Mouse (Mus musculus) myocyte (in vitro differentiated cells): ENCODE data around the gene Styx.

Source experiments
- CEBPB ChIP-seq: IDR thresholded peaks from 2 replicates; pipeline ENCODE4 v1.6.1; 2011; ENCODE audit warnings: mild to moderate bottlenecking, moderate library complexity; ENCODE audit not compliant: poor library complexity, insufficient read depth, severe bottlenecking
- E2F4 ChIP-seq: IDR thresholded peaks from one replicate; pipeline ENCODE4 v1.6.1; 2011; ENCODE audit warnings: mild to moderate bottlenecking, control low read depth, moderate library complexity; ENCODE audit not compliant: insufficient read depth
- MAX ChIP-seq: IDR thresholded peaks from one replicate; pipeline ENCODE4 v1.6.1; 2011; ENCODE audit warnings: low read depth, mild to moderate bottlenecking, control low read depth
- MYOD1 ChIP-seq, 3 experiments: IDR thresholded peaks; one replicate each; pipeline ENCODE4 v1.6.1; 2011; ENCODE audit warnings: control low read depth in 2 of 3, low read depth in 2 of 3, mild to moderate bottlenecking in 2 of 3, moderate library complexity in 1 of 3; ENCODE audit not compliant: insufficient read length in 2 of 3, control insufficient read depth in 1 of 3
- MYOG ChIP-seq, 3 experiments: IDR thresholded peaks; one replicate each; pipeline ENCODE4 v1.6.1; 2011; ENCODE audit warnings: control low read depth in 2 of 3, low read depth in 2 of 3, mild to moderate bottlenecking in 2 of 3; ENCODE audit not compliant: insufficient read length in 2 of 3, control insufficient read depth in 1 of 3, insufficient read depth in 1 of 3
- POLR2A ChIP-seq: IDR thresholded peaks from one replicate; pipeline ENCODE4 v1.6.1; 2011; ENCODE audit warnings: low read depth, mild to moderate bottlenecking, control low read depth, moderate library complexity; ENCODE audit not compliant: insufficient read length
- POLR2AphosphoS2 ChIP-seq: IDR thresholded peaks from one replicate; pipeline ENCODE4 v1.6.1; 2011; ENCODE audit warnings: low read depth, control low read depth; ENCODE audit not compliant: insufficient read length
- REST ChIP-seq: IDR thresholded peaks from one replicate; pipeline ENCODE4 v1.6.1; 2011; ENCODE audit warnings: mild to moderate bottlenecking, control low read depth, moderate library complexity; ENCODE audit not compliant: insufficient read depth, insufficient read length
- SRF ChIP-seq: IDR thresholded peaks from one replicate; pipeline ENCODE4 v1.6.1; 2011; ENCODE audit warnings: low read depth; ENCODE audit not compliant: control insufficient read depth, insufficient read length
- TCF12 ChIP-seq: IDR thresholded peaks from one replicate; pipeline ENCODE4 v1.6.1; 2011; ENCODE audit warnings: mild to moderate bottlenecking, control low read depth; ENCODE audit not compliant: poor library complexity, insufficient read depth, severe bottlenecking
- TCF3 ChIP-seq: IDR thresholded peaks from one replicate; pipeline ENCODE4 v1.6.1; 2011; ENCODE audit warnings: low read depth, control low read depth; ENCODE audit not compliant: insufficient read length
- USF1 ChIP-seq: IDR thresholded peaks from one replicate; pipeline ENCODE4 v1.6.1; 2011; ENCODE audit warnings: low read depth, mild to moderate bottlenecking, control low read depth, moderate library complexity

DNA sequence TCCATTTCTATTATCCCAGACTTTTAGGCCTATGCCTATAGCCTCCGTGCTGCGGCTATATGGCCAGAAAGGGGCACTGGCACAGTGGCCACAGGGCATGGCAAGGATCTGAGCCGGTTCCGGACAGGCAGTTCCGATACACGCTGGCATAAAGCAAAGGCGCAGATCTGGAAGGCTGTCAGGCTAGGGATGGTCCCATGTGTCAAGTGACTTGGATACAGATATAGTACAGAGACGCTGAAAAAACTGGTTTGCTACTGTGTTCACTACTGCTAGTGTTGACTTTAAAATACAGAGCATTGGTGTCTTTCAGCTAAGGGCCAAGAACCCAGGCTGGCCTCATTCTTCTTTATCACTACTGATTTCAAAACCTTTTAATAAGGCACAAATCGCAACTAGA lies 106.1 kb downstream of the Styx start:
- TF ChIP-seq MAX (no peak), POLR2AphosphoS2 (no peak), E2F4 (no peak), POLR2A (no peak), MYOD1 (IDR thresholded peaks at IDR 0.05; ENCODE audit: control insufficient read depth in 1 of 3, insufficient read length in 2 of 3, low read depth in 2 of 3) (no peak), CEBPB (no peak), TCF12 (no peak), USF1 (no peak), SRF (no peak), MYOG (IDR thresholded peaks at IDR 0.05; ENCODE audit: control insufficient read depth in 1 of 3, insufficient read depth in 1 of 3, insufficient read length in 2 of 3, low read depth in 2 of 3) (no peak), REST (no peak), TCF3 (no peak)
